ENCODE assay signal across 24 mouse cellular contexts in genomic region chr17:78333275-78333674, GRCm38 (mm10).
"Had no signal": no experiment of that assay in that cellular context is flagged by ENCODE, and none has a peak within 500 bp of the region (broad histone marks: within the 10 kb centered on the region; RNA-seq: fewer than 3 reads in every experiment).

No protein-coding gene starts in this region.

- H3K27ac ChIP-seq: heart, adult 2 months; hindbrain, embryonic 10.5 days; hindbrain, embryonic 12.5 days; hindbrain, embryonic 14.5 days; intestine, embryonic 15.5 days; layer of hippocampus, adult 2 months; left cerebral cortex, adult 2 months; limb, embryonic 10.5 days; limb, embryonic 12.5 days; liver, embryonic 13.5 days had no signal

- H3K9ac ChIP-seq: heart, embryonic 12.5 days; hindbrain, embryonic 12.5 days; hindbrain, embryonic 14.5 days; intestine, embryonic 15.5 days; limb, embryonic 12.5 days; liver, embryonic 13.5 days had no signal

- H3K4me1 ChIP-seq: hindbrain, embryonic 10.5 days; hindbrain, embryonic 12.5 days; intestine, embryonic 15.5 days had no signal

- H3K27me3 ChIP-seq: hindbrain, embryonic 12.5 days; intestine, embryonic 15.5 days; limb, embryonic 12.5 days; liver, embryonic 13.5 days had no signal

- H3K4me2 ChIP-seq: heart, embryonic 12.5 days; hindbrain, embryonic 12.5 days; hindbrain, embryonic 14.5 days; intestine, embryonic 15.5 days; limb, embryonic 12.5 days; liver, embryonic 11.5 days; liver, embryonic 13.5 days had no signal

- ATAC-seq: forebrain, embryonic 16.5 days; hindbrain, embryonic 16.5 days; inflammation-experienced regulatory T-cells, adult 6 months; intestine, embryonic 15.5 days; intestine, postnatal 0 days had no signal

- H3K36me3 ChIP-seq: liver, embryonic 13.5 days had no signal

- H3K4me3 ChIP-seq: heart, adult 2 months; heart, embryonic 12.5 days; hindbrain, embryonic 10.5 days; hindbrain, embryonic 12.5 days; intestine, embryonic 15.5 days; layer of hippocampus, adult 2 months; left cerebral cortex, adult 2 months; limb, embryonic 10.5 days; limb, embryonic 12.5 days; liver, embryonic 13.5 days had no signal

- H3K9me3 ChIP-seq: heart, embryonic 12.5 days; hindbrain, embryonic 10.5 days; hindbrain, embryonic 12.5 days; intestine, embryonic 15.5 days; limb, embryonic 10.5 days; limb, embryonic 12.5 days; liver, embryonic 13.5 days had no signal

- DNase-seq: gastrocnemius, postnatal 25 days; heart, adult 2 months; heart, postnatal 4 days; kidney, adult 18-20 months; kidney, adult 8-10 months; kidney, postnatal 10 days; kidney, postnatal 25 days; kidney, postnatal 4 days; liver; liver, embryonic 13.5 days had no signal
